Mouse (Mus musculus): ENCODE results near the gene Hdac7. TPM values are rescaled to one million over a fixed set of nuclear protein-coding genes. Genes with fewer than 3 reads are reported as not detected.
A peak's percentile ranks its signal among the peaks of the same experiment; 100 is the strongest.

The Hdac7 gene
- polyA plus RNA-seq, 1 experiment from 2014 or later, result 24.1 TPM

- no peak for ATAC-seq (ENCODE audit: low FRiP score)
- WGBS, result 79% methylated on average over 3 of the region's 3 CpGs
- H3K36me3 ChIP-seq (replicated peaks), result no peaks in the 10 kb centered on the region
- no peaks in the 10 kb centered on the region for H3K27me3 ChIP-seq
- H3K9ac ChIP-seq, result no peak overlapping the region
- H3K9me3 ChIP-seq, result no peaks in the 10 kb centered on the region
- H3K27ac ChIP-seq, result no peak overlapping the region
- no peak overlapping the region for H3K4me2 ChIP-seq
- no peak overlapping the region for H3K4me3 ChIP-seq (replicated peaks)
- H3K4me1 ChIP-seq, result 0 out of 2 replicates have a peak, but pooled peaks cover 5% of the 10 kb centered on the region
These were observed 8.0 kb upstream of the Hdac7 start for GRCm38 (mm10) chr15:97852291-97852690.

- no peaks in the 10 kb centered on the region for H3K36me3 ChIP-seq (replicated peaks)
- H3K4me2 ChIP-seq, result no peak overlapping the region
- H3K27ac ChIP-seq, result no peak overlapping the region
- no peak overlapping the region for H3K4me3 ChIP-seq (replicated peaks)
- H3K9ac ChIP-seq, result no peak overlapping the region
- no peaks in the 10 kb centered on the region for H3K9me3 ChIP-seq
- no peak for ATAC-seq (ENCODE audit: low FRiP score)
- 85% methylated on average over 5 of the region's 5 CpGs for WGBS
- 0 out of 2 replicates have a peak, but pooled peaks cover 5% of the 10 kb centered on the region for H3K4me1 ChIP-seq
- no peaks in the 10 kb centered on the region for H3K27me3 ChIP-seq
These were observed 6.7 kb upstream of the Hdac7 start for GRCm38 (mm10) chr15:97851011-97851410.

DNA sequence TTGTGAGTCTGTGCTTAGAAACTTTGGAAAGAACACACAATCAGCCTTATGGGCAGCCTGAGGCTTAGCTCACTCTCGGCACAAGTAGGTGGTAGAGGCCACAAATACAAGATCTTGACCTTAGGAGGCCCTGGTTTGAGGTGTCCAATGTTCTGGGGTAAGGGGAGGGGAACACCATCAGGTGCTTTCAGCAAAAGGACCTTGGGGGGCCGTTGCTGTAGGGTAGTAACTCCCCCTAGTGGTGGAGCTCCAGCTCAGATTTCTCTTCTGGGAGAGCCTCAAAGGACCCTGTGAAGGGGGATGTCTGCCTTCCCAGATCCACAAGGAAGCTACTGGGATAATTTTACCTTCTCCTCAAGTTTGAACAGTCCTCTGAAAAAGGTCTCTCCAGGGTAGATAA, 6.1 kb upstream of the Hdac7 start:
- no peaks in the 10 kb centered on the region for H3K27me3 ChIP-seq
- H3K9ac ChIP-seq, result no peak overlapping the region
- H3K36me3 ChIP-seq (replicated peaks), result no peaks in the 10 kb centered on the region
- no peak overlapping the region for H3K4me2 ChIP-seq
- H3K4me3 ChIP-seq (replicated peaks), result no peak overlapping the region
- 0 out of 2 replicates have a peak, but pooled peaks cover 5% of the 10 kb centered on the region for H3K4me1 ChIP-seq
- no peak for ATAC-seq (ENCODE audit: low FRiP score)
- no peak overlapping the region for H3K27ac ChIP-seq
- WGBS, result 20% methylated on average over 2 of the region's 2 CpGs
- no peaks in the 10 kb centered on the region for H3K9me3 ChIP-seq

GRCm38 (mm10) chr15:97849116-97849911, 5.0 kb upstream of the Hdac7 start:
- no peaks in the 10 kb centered on the region for H3K9me3 ChIP-seq

GRCm38 (mm10) chr15:97847866-97848265, 3.6 kb upstream of the Hdac7 start:
- no peak overlapping the region for H3K27ac ChIP-seq
- no peaks in the 10 kb centered on the region for H3K27me3 ChIP-seq
- ATAC-seq (ENCODE audit: low FRiP score), result no peak
- no peaks in the 10 kb centered on the region for H3K36me3 ChIP-seq (replicated peaks)
- WGBS, result 90% methylated on average over 2 of the region's 2 CpGs
- no peak overlapping the region for H3K9ac ChIP-seq
- 0 out of 2 replicates have a peak, but pooled peaks cover 5% of the 10 kb centered on the region for H3K4me1 ChIP-seq
- H3K9me3 ChIP-seq, result no peaks in the 10 kb centered on the region
- H3K4me3 ChIP-seq (replicated peaks), result no peak overlapping the region
- H3K4me2 ChIP-seq, result no peak overlapping the region

More at GRCm38 (mm10) chr15:97849116-97849911, 5.0 kb upstream of the Hdac7 start:
- Histone ChIP-seq H3K4me1 (0 out of 2 replicates have a peak, but pooled peaks cover 5% of the 10 kb centered on the region), H3K36me3 (replicated peaks) (no peaks in the 10 kb centered on the region), H3K9ac (peak overlapping the region; percentile 41; the same call in 1 of the 2 replicates), H3K4me3 (replicated peaks) (peak overlapping the region; percentile 32), H3K4me2 (peak overlapping the region; percentile 59), H3K27me3 (no peaks in the 10 kb centered on the region), H3K27ac (0 out of 2 replicates have a peak overlapping the region, but pooled peaks have one; percentile 19)
- ATAC-seq (ENCODE audit: low FRiP score), result peak; percentile 76
- WGBS, result 5% methylated on average over 19 of the region's 19 CpGs

- Histone ChIP-seq H3K4me3 (replicated peaks) (no peak overlapping the region), H3K36me3 (replicated peaks) (no peaks in the 10 kb centered on the region), H3K27me3 (no peaks in the 10 kb centered on the region), H3K27ac (no peak overlapping the region), H3K9me3 (no peaks in the 10 kb centered on the region), H3K4me2 (no peak overlapping the region), H3K4me1 (0 out of 2 replicates have a peak, but pooled peaks cover 5% of the 10 kb centered on the region), H3K9ac (no peak overlapping the region)
- WGBS, result 84% methylated on average over 4 of the region's 4 CpGs
- ATAC-seq (ENCODE audit: low FRiP score), result no peak
These were observed 3.0 kb upstream of the Hdac7 start for GRCm38 (mm10) chr15:97847285-97847684.

DNA sequence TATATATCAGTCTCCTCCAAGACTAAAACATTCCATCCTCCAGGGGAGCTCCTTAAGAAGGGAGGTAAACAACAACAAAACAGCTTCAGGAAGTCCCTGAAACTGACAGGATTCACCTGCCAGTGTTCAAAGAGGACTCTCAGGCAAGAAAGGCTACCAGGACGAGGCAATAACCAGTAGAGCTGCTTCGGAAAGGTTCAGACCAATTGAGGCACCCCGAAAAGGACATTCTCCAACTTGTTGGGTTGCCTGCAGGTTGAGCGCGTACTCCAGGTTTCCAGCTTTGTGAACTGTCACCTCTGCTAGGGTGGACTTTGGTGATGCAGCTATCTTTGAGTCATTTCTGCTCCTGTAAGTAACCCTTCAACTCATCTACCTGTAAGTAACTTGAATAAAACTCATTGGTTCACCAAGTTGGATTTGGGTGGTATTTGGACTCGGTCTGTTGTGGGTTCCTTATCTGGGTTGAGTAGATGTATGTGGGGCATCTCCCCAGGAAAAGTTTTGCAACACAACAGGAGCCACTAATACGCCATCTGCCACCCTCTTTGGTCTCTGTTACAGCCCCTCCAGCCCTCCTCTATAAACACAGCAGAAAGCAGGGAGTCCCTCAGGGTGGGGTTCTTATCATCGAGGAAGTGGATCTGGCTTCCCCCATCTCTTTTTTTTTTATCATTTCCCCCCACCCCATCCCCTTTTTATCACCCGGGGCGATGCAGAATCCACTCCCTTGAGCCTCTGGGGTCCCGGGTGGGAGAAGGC, 2.0 kb upstream of the Hdac7 start:
- WGBS, result 93% methylated on average over 11 of the region's 11 CpGs
- no peak overlapping the region for H3K27ac ChIP-seq

DNA sequence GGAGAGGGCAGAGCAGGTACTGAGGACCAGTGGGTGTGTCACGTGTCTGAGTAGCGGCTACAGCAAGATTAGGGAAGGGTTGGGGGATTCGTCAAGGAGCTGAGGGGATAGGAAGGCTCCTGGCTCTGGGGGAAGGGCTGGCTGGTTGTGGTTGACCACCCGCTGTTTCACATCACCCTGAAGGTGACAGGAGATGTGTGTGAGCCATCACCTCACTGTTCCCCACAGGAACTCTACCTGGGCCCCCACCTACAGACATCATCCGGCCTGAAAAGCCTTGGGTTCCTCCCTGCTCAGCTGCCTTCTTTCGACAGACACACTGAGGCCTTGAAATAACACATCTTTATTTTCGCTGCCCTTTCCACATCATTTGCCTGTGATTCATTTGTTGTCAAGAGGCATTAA, 1.1 kb downstream of the Hdac7 start:
- H3K36me3 ChIP-seq (replicated peaks), result no peaks in the 10 kb centered on the region
- no peak overlapping the region for H3K9ac ChIP-seq
- no peak overlapping the region for H3K27ac ChIP-seq
- H3K4me1 ChIP-seq, result peaks cover 6% of the 10 kb centered on the region; the same call in 1 of the 2 replicates
- H3K9me3 ChIP-seq, result no peaks in the 10 kb centered on the region
- H3K4me3 ChIP-seq (replicated peaks), result no peak overlapping the region
- 83% methylated on average over 7 of the region's 7 CpGs for WGBS
- H3K4me2 ChIP-seq, result no peak overlapping the region
- ATAC-seq (ENCODE audit: low FRiP score), result no peak
- 0 out of 2 replicates have a peak, but pooled peaks cover 9% of the 10 kb centered on the region for H3K27me3 ChIP-seq

More for the DNA sequence above, 2.0 kb upstream of the Hdac7 start:
- no peak overlapping the region for H3K4me3 ChIP-seq (replicated peaks)
- no peak overlapping the region for H3K9ac ChIP-seq
- no peaks in the 10 kb centered on the region for H3K9me3 ChIP-seq
- H3K4me1 ChIP-seq, result 0 out of 2 replicates have a peak, but pooled peaks cover 5% of the 10 kb centered on the region
- H3K27me3 ChIP-seq, result no peaks in the 10 kb centered on the region
- no peak overlapping the region for H3K4me2 ChIP-seq
- no peaks in the 10 kb centered on the region for H3K36me3 ChIP-seq (replicated peaks)
- ATAC-seq (ENCODE audit: low FRiP score), result no peak

DNA sequence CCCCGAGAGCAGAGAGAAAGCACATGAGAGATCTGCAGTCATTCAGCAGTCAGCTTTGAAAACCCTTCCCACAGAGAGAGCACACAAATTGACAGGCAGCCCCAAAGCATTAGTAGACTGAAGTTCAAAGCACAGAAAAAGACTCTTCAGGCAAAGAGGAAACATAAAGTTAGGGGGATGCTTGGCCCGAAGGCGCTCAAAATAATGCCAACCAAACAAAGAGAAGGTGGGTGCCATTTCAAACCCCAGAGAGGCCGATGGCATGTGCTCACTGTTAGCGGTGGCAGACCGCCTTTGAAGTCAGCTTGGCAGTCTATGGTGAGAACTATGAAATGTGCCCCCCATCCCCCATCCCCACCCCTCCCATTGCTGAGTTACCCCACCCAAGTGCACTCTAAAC, 2.2 kb downstream of the Hdac7 start:
- Histone ChIP-seq H3K4me3 (replicated peaks) (no peak overlapping the region), H3K9me3 (no peaks in the 10 kb centered on the region), H3K27me3 (0 out of 2 replicates have a peak, but pooled peaks cover 9% of the 10 kb centered on the region), H3K4me2 (no peak overlapping the region), H3K36me3 (replicated peaks) (no peaks in the 10 kb centered on the region), H3K9ac (no peak overlapping the region), H3K4me1 (peaks cover 11% of the 10 kb centered on the region; the same call in 1 of the 2 replicates), H3K27ac (no peak overlapping the region)
- no peak for ATAC-seq (ENCODE audit: low FRiP score)
- 82% methylated on average over 6 of the region's 6 CpGs for WGBS

DNA sequence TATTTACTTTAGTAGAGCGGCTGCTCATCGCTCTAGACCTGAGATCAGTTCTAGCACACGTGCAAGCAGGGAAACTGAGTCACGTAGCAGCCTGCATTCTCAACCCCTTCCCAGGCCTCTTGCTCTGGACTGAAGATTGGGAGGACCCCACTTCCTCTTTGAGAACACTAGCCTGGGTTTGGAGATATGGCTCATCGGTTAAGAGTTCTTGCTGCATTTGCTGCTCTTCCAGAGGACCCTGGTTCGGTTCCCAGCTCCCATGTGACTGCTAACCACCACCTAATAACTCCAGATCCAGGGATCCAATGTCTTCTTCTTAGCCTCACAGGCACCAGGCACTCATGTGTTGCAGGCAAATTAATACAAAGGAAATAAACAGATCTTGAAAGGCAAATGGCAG, 2.9 kb downstream of the Hdac7 start:
- Histone ChIP-seq H3K9me3 (no peaks in the 10 kb centered on the region), H3K4me2 (no peak overlapping the region), H3K27me3 (0 out of 2 replicates have a peak, but pooled peaks cover 13% of the 10 kb centered on the region), H3K9ac (no peak overlapping the region), H3K4me3 (replicated peaks) (no peak overlapping the region), H3K36me3 (replicated peaks) (no peaks in the 10 kb centered on the region), H3K4me1 (peaks cover 15% of the 10 kb centered on the region; the same call in 1 of the 2 replicates), H3K27ac (no peak overlapping the region)
- no peak for ATAC-seq (ENCODE audit: low FRiP score)
- WGBS, result 93% methylated on average over 6 of the region's 6 CpGs

GRCm38 (mm10) chr15:97840781-97841180, 3.5 kb downstream of the Hdac7 start:
- WGBS, result 84% methylated on average over 1 of the region's 1 CpGs
- no peak overlapping the region for H3K27ac ChIP-seq
- no peaks in the 10 kb centered on the region for H3K9me3 ChIP-seq
- H3K27me3 ChIP-seq, result 0 out of 2 replicates have a peak, but pooled peaks cover 14% of the 10 kb centered on the region
- no peak for ATAC-seq (ENCODE audit: low FRiP score)
- H3K36me3 ChIP-seq (replicated peaks), result no peaks in the 10 kb centered on the region
- no peak overlapping the region for H3K9ac ChIP-seq
- H3K4me2 ChIP-seq, result no peak overlapping the region
- H3K4me3 ChIP-seq (replicated peaks), result no peak overlapping the region
- peaks cover 15% of the 10 kb centered on the region; the same call in 1 of the 2 replicates for H3K4me1 ChIP-seq

- no peak overlapping the region for H3K9ac ChIP-seq
- no peak overlapping the region for H3K4me3 ChIP-seq (replicated peaks)
- H3K4me2 ChIP-seq, result no peak overlapping the region
- peaks cover 15% of the 10 kb centered on the region; the same call in 1 of the 2 replicates for H3K4me1 ChIP-seq
- no peak overlapping the region for H3K27ac ChIP-seq
- 59% methylated on average over 2 of the region's 3 CpGs for WGBS
- no peak for ATAC-seq (ENCODE audit: low FRiP score)
- H3K27me3 ChIP-seq, result 0 out of 2 replicates have a peak, but pooled peaks cover 14% of the 10 kb centered on the region
- no peaks in the 10 kb centered on the region for H3K9me3 ChIP-seq
- H3K36me3 ChIP-seq (replicated peaks), result no peaks in the 10 kb centered on the region
These were observed 4.3 kb downstream of the Hdac7 start for GRCm38 (mm10) chr15:97839991-97840455.
